Mouse (Mus musculus) liver, embryonic 13.5 days (tissue): ENCODE results near the gene Cyp1b1. TPM values are rescaled to one million over a fixed set of nuclear protein-coding genes. Genes with fewer than 3 reads are reported as not detected.

ENCODE experiments used
- polyA plus RNA-seq: library from polyadenylated mRNA; unstranded; fragments of >200 nt; fragmentation: Nextera tagmentation; extraction: Ambion mirVana; gene quantifications from 2 replicates; pipeline ENCODE4 v1.2.1, GENCODE M21; 2015

Gene Cyp1b1
- polyA plus RNA-seq, 1 experiment from 2014 or later, result 0.71 TPM

Other genes starting within 250 kb of the Cyp1b1 start
- 4.7 and 4.8 TPM in 2 replicates for gene Rmdn2, start 103.2 kb downstream of the Cyp1b1 start, polyA plus RNA-seq
- 31.7 and 40.2 TPM in 2 replicates for gene Atl2, start 181.1 kb upstream of the Cyp1b1 start, polyA plus RNA-seq